Mouse (Mus musculus): ENCODE data around the gene Dbndd1. TPM values are rescaled to one million over a fixed set of nuclear protein-coding genes. Genes with fewer than 3 reads are reported as not detected.
"Not testable (repeated sequence)": the region's sequence is repeated elsewhere in the genome, so short reads cannot be mapped to it uniquely, and the experiment has no call there.

The Dbndd1 gene
- 96.6 and 97.2 TPM in 2 replicates for polyA plus RNA-seq (2015; fragmentation: Nextera tagmentation; extraction: Ambion mirVana)

DNA sequence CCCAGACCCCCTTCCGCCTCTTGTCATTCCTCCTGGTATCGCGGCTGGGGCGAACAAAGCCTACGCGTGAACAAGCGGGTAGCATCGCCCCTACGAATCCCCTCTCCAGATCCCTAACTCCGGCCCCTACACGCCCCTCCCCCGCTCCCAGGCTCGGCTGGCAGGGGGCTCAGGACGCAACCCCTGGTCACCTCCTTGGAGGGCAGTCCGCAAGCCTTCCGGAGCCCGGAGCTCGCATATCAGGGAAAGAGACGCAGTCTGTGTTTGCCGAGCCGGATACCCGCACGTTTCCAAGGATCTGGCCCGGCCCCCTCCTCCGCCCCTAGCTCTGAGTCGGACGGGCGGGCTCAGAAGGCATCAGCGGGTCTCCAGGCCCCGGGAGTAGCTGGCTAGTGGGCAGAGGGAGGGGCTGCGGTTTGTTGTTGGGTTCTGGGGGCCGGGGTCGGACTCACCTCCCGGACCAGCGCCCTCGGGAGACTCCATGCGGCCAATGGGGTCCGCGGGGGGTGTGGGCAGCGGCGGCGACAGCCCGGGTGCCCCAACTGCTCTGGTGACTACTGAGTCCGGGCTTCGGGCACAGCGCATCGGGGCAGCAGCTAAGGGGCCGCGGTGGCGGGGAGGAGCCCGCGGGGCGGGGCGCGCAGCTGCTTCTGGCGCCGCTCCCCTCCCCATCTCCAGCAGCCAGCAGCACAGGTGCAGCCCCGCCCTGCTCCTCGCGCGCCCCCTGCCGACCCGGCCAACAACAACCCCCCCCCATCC is at the start of gene Dbndd1:
Gene Dbndd1, minus strand, starts transcription at position 683 of the 759 bp plus-strand sequence.
- H3K4me1 ChIP-seq (replicated peaks; ENCODE audit: control insufficient read depth, insufficient read depth, low read length) = peaks cover 34% of the 10 kb centered on the region
- peak within 1 kb of the TSS; percentile 98 for H3K9ac ChIP-seq (replicated peaks; ENCODE audit: low read depth, low read length)
- peak; percentile 62 for ATAC-seq
- peak within 1 kb of the TSS; percentile 90 for H3K4me2 ChIP-seq (ENCODE audit: low read length)
- H3K36me3 ChIP-seq (ENCODE audit: control insufficient read depth, insufficient read depth) = no peaks in the 10 kb centered on the region; the same call in 1 of the 2 replicates
- WGBS = 1% methylated on average over 41 of the region's 63 CpGs
- no peaks in the 10 kb centered on the region for H3K9me3 ChIP-seq (ENCODE audit: control insufficient read depth, low read length)
- peak within 1 kb of the TSS; percentile 93 for H3K27ac ChIP-seq (ENCODE audit: low read length)
- H3K27me3 ChIP-seq (replicated peaks; ENCODE audit: control insufficient read depth, insufficient read depth, low read length) = no peaks in the 10 kb centered on the region
- peak within 1 kb of the TSS; percentile 97 for H3K4me3 ChIP-seq (replicated peaks; ENCODE audit: low read length)

DNA sequence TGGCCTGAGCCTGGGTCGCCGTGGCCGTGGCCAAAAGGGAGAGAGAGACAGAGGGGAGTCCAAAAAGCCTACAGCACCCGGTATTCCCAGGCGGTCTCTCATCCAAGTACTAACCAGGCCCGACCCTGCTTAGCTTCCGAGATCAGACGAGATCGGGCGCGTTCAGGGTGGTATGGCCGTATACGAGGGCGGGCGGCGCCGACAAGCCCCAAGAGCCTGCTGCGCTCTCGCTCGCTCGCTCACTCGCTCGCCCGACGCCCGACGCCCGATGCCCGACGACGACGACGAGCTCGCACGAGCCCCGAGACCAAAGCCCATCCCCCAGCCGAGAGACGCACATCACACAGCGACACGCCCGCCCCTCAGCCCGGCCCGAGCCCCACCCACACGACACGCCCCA is 49.0 kb upstream of the Dbndd1 start:
- no CpG with 5 or more reads among the region's 45 CpGs for WGBS
- not testable (repeated sequence) for H3K4me1 ChIP-seq (replicated peaks; ENCODE audit: control insufficient read depth, insufficient read depth, low read length); ATAC-seq

DNA sequence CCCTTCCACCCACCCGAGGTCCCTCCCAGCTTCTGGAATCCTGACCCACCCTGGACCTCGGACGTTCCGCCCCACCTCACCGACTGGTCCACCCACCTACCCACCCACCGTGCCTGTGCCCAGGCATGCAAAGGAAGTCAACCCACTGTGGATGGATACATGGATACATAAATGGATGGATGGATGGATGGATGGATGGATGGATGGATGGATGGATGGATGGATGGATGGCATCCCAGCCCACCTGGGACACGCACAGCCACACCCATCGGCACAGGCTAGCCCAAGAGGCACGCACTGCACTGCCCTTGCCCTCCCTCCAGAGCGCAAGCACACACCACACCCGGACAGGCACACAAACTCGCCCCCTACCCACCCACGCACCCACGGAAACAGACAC is 22.4 kb upstream of the Dbndd1 start:
- H3K36me3 ChIP-seq (ENCODE audit: control insufficient read depth, insufficient read depth) = peaks cover 16% of the 10 kb centered on the region
- not testable (repeated sequence) for ATAC-seq; H3K9me3 ChIP-seq (ENCODE audit: control insufficient read depth, low read length); H3K9ac ChIP-seq (replicated peaks; ENCODE audit: low read depth, low read length); H3K4me1 ChIP-seq (replicated peaks; ENCODE audit: control insufficient read depth, insufficient read depth, low read length); H3K4me3 ChIP-seq (replicated peaks; ENCODE audit: low read length); H3K27me3 ChIP-seq (replicated peaks; ENCODE audit: control insufficient read depth, insufficient read depth, low read length); H3K27ac ChIP-seq (ENCODE audit: low read length); H3K4me2 ChIP-seq (ENCODE audit: low read length)
- 77% methylated on average over 4 of the region's 14 CpGs for WGBS

More for the DNA sequence above, 49.0 kb upstream of the Dbndd1 start:
- not testable (repeated sequence) for H3K27me3 ChIP-seq (replicated peaks; ENCODE audit: control insufficient read depth, insufficient read depth, low read length); H3K4me3 ChIP-seq (replicated peaks; ENCODE audit: low read length); H3K4me2 ChIP-seq (ENCODE audit: low read length); H3K9me3 ChIP-seq (ENCODE audit: control insufficient read depth, low read length); H3K9ac ChIP-seq (replicated peaks; ENCODE audit: low read depth, low read length); H3K27ac ChIP-seq (ENCODE audit: low read length); H3K36me3 ChIP-seq (ENCODE audit: control insufficient read depth, insufficient read depth)

GRCm38 (mm10) chr8:123536990-123537380 is 21.7 kb upstream of the Dbndd1 start:
- WGBS = 36% methylated on average over 9 of the region's 10 CpGs
- ATAC-seq = no peak
- Histone ChIP-seq H3K4me3 (replicated peaks; ENCODE audit: low read length) (no peak overlapping the region), H3K4me1 (replicated peaks; ENCODE audit: control insufficient read depth, insufficient read depth, low read length) (no peaks in the 10 kb centered on the region), H3K9me3 (ENCODE audit: control insufficient read depth, low read length) (no peaks in the 10 kb centered on the region), H3K4me2 (ENCODE audit: low read length) (no peak overlapping the region), H3K27me3 (replicated peaks; ENCODE audit: control insufficient read depth, insufficient read depth, low read length) (no peaks in the 10 kb centered on the region), H3K9ac (replicated peaks; ENCODE audit: low read depth, low read length) (no peak overlapping the region), H3K27ac (ENCODE audit: low read length) (no peak overlapping the region), H3K36me3 (ENCODE audit: control insufficient read depth, insufficient read depth) (peaks cover 22% of the 10 kb centered on the region)

DNA sequence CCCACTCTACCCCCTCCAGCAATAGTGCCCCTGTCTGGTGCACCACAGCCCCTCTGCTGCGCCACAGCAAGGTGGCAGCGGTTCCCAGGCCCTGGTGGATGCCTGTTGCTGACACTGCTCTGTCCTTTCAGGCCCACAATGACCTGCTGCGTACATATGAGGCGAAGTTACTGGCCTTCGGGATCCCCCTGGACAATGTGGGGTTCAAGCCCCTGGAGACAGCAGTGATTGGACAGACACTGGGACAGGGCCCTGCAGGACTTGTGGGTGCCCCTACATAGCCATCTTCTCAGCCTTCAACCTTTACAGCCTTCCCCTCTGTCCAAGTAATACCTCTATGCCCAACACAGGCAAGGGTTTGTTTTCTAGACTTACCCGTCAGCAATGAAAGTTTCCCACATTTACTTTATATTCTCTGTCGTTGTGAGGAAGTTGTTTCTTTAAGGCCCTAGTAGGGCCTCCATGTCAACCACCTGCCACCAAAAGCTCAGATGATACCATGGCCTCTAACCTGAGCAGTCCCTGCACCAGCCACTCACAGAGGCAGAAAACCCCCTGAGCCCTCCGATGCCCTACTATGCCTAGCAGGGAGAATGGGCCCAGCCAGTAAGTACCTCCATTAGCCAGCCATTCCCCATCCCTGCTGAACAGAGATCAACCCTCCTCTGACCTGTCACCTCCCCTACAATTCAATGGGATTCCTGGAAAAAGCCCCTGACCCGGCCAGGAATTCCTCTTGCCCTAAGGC is 21.2 kb upstream of the Dbndd1 start:
- WGBS = 89% methylated on average over 9 of the region's 9 CpGs
- H3K36me3 ChIP-seq (ENCODE audit: control insufficient read depth, insufficient read depth) = peaks cover 27% of the 10 kb centered on the region
- no peaks in the 10 kb centered on the region for H3K27me3 ChIP-seq (replicated peaks; ENCODE audit: control insufficient read depth, insufficient read depth, low read length)
- no peak overlapping the region for H3K4me3 ChIP-seq (replicated peaks; ENCODE audit: low read length)
- no peak overlapping the region for H3K27ac ChIP-seq (ENCODE audit: low read length)
- no peak overlapping the region for H3K4me2 ChIP-seq (ENCODE audit: low read length)
- ATAC-seq = no peak
- no peaks in the 10 kb centered on the region for H3K9me3 ChIP-seq (ENCODE audit: control insufficient read depth, low read length)
- H3K9ac ChIP-seq (replicated peaks; ENCODE audit: low read depth, low read length) = no peak overlapping the region
- no peaks in the 10 kb centered on the region for H3K4me1 ChIP-seq (replicated peaks; ENCODE audit: control insufficient read depth, insufficient read depth, low read length)

DNA sequence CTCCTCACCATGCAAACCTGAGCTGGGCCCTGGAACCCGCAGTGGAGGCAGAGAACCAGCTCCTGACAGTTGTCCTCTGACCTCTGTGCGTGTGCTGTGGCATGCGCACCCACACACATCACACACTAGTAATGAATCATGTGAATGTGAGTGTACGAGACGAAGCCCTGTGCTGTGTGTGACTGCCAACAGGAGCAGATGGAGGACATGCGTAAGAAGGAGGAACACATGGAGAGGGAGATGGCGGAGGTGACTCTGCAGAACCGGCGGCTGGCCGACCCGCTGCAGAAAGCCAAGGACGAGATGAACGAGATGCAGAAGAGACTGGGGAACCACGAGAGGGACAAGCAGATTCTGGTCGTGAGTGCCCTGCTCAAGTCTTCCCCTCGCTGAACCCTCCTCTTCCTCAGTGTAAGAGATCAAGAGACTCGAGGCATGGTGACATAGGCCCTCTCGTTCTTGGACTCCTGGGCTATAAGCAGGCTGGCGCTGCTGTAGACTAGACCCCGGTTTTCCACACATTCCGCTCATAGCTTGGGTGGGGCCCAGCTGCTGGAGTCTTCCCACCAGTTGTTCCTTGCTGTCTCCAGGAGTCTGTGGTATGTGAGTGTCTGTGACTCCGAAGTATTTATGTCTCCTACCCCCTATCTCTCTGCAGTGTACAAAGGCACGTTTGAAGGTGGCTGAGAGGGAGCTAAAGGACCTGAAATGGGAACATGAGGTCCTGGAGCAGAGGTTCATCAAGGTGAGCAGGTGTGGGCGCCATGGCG is 12.6 kb upstream of the Dbndd1 start:
- peaks cover 56% of the 10 kb centered on the region for H3K36me3 ChIP-seq (ENCODE audit: control insufficient read depth, insufficient read depth)
- H3K4me3 ChIP-seq (replicated peaks; ENCODE audit: low read length) = no peak overlapping the region
- H3K9me3 ChIP-seq (ENCODE audit: control insufficient read depth, low read length) = no peaks in the 10 kb centered on the region
- no peaks in the 10 kb centered on the region for H3K4me1 ChIP-seq (replicated peaks; ENCODE audit: control insufficient read depth, insufficient read depth, low read length)
- WGBS = 86% methylated on average over 25 of the region's 25 CpGs
- H3K27me3 ChIP-seq (replicated peaks; ENCODE audit: control insufficient read depth, insufficient read depth, low read length) = no peaks in the 10 kb centered on the region
- H3K4me2 ChIP-seq (ENCODE audit: low read length) = no peak overlapping the region
- no peak overlapping the region for H3K27ac ChIP-seq (ENCODE audit: low read length)
- no peak for ATAC-seq
- H3K9ac ChIP-seq (replicated peaks; ENCODE audit: low read depth, low read length) = no peak overlapping the region

GRCm38 (mm10) chr8:123520048-123520447 is 4.8 kb upstream of the Dbndd1 start:
- H3K27me3 ChIP-seq (replicated peaks; ENCODE audit: control insufficient read depth, insufficient read depth, low read length); H3K4me3 ChIP-seq (replicated peaks; ENCODE audit: low read length); H3K27ac ChIP-seq (ENCODE audit: low read length); H3K9ac ChIP-seq (replicated peaks; ENCODE audit: low read depth, low read length); ATAC-seq; H3K4me2 ChIP-seq (ENCODE audit: low read length); H3K9me3 ChIP-seq (ENCODE audit: control insufficient read depth, low read length): not testable (repeated sequence)
- 91% methylated on average over 1 of the region's 1 CpGs for WGBS
- peaks cover 18% of the 10 kb centered on the region for H3K36me3 ChIP-seq (ENCODE audit: control insufficient read depth, insufficient read depth)
- H3K4me1 ChIP-seq (replicated peaks; ENCODE audit: control insufficient read depth, insufficient read depth, low read length) = peaks cover 23% of the 10 kb centered on the region

DNA sequence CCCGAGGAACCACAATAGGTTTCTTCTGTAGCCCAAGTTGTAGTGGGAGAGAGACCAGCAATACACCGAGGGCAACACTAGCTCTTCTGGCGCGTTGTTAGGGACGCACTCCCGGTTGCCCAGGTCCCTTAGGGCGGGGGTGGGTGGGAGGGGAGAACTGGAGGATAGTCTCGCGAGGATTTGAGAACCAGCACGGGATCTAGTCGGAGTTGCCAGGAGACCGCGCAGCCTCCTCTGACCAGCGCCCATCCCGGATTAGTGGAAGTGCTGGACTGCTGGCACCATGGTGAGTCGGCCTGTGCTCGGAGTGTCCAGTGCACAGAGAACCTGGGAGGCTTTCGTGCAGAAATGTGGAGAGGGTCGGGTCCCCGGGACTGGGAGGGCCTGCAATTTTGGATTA is 3.4 kb upstream of the Dbndd1 start, which contains the start of gene Gas8:
Gene Gas8, plus strand, starts transcription at position 168 of the 400 bp plus-strand sequence.
- Histone ChIP-seq H3K27me3 (replicated peaks; ENCODE audit: control insufficient read depth, insufficient read depth, low read length) (no peaks in the 10 kb centered on the region), H3K9ac (replicated peaks; ENCODE audit: low read depth, low read length) (peak within 1 kb of the TSS; percentile 89), H3K4me3 (replicated peaks; ENCODE audit: low read length) (peak within 1 kb of the TSS; percentile 87), H3K4me2 (ENCODE audit: low read length) (peak within 1 kb of the TSS; percentile 65), H3K27ac (ENCODE audit: low read length) (no peak within 1 kb of the TSS; the same call in 1 of the 2 replicates), H3K36me3 (ENCODE audit: control insufficient read depth, insufficient read depth) (peaks cover 8% of the 10 kb centered on the region), H3K4me1 (replicated peaks; ENCODE audit: control insufficient read depth, insufficient read depth, low read length) (peaks cover 28% of the 10 kb centered on the region), H3K9me3 (ENCODE audit: control insufficient read depth, low read length) (no peaks in the 10 kb centered on the region)
- 0% methylated on average over 20 of the region's 20 CpGs for WGBS
- ATAC-seq = peak; percentile 93

DNA sequence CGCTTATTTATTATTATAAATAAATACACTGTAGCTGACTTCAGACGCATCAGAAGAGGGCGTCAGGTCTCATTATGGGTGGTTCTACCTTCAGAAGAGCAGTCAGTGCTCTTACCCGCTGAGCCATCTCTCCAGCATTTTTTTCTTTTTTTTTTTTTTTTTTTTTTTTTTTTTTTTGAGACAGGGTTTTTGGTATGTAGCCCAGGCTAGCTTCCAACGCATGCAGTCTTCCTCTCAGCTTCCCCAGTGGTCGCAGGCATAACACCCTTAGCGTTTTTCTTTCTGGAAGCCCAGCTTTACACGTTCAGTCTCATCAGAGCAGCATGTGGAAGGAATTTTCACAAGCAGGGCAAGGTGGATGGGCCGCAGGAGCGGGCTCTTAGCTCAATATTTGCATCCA is 2.9 kb upstream of the Dbndd1 start:
- H3K4me1 ChIP-seq (replicated peaks; ENCODE audit: control insufficient read depth, insufficient read depth, low read length) = peaks cover 33% of the 10 kb centered on the region
- H3K36me3 ChIP-seq (ENCODE audit: control insufficient read depth, insufficient read depth) = peaks cover 3% of the 10 kb centered on the region; the same call in 1 of the 2 replicates
- H3K4me3 ChIP-seq (replicated peaks; ENCODE audit: low read length) = peak overlapping the region; percentile 87
- H3K9me3 ChIP-seq (ENCODE audit: control insufficient read depth, low read length) = no peaks in the 10 kb centered on the region
- 29% methylated on average over 10 of the region's 10 CpGs for WGBS
- ATAC-seq = no peak
- no peak overlapping the region for H3K27ac ChIP-seq (ENCODE audit: low read length)
- H3K4me2 ChIP-seq (ENCODE audit: low read length) = peak overlapping the region; percentile 65
- H3K9ac ChIP-seq (replicated peaks; ENCODE audit: low read depth, low read length) = no peak overlapping the region
- H3K27me3 ChIP-seq (replicated peaks; ENCODE audit: control insufficient read depth, insufficient read depth, low read length) = no peaks in the 10 kb centered on the region
